Mouse (Mus musculus): ENCODE data around the gene Ift122.

DNA sequence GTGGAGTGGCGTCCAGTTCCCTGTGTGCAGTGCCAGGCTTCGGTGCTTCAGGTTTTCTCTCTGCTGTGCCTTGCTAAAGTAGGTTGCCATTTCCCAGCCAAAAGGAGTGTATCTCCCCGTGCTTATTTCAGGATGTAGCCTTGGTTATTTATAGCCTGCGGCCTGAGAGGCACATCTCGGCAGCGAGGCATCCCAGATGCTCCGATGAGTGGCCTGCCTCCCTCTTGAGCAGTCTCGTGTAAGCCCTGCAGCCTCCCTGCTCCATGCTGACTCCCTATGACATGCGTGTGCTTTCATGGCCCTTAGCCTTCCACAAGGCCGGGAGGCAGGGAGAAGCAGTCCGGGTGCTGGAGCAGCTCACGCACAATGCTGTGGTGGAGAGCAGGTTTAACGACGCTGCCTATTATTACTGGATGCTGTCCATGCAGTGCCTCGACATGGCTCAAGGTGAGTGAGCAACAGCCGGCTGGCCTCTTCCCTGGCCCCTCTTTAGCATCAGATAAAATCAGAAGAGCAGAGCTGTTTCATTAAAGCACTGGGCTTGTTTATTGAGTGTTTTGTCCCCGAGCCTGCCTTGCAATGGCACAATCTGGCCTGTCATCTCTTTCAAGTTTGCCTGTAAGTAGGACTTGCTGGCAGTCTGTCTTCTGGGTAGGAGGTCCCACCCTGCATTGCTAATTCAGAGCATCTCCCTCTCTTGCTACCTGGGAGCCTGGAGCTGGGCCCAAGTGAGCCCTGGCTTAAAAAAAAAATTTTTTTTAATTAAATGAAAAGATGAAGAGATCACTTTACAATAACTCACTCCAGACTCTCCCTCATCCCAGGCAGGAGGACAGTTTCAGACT lies 62.6 kb downstream of the Ift122 start:
- TF ChIP-seq ZNF384 (IDR thresholded peaks at IDR 0.05; ENCODE audit: low read depth, low read length) (no peak), SIN3A (IDR thresholded peaks at IDR 0.05; ENCODE audit: low read length) (no peak), CTCF (conservative IDR thresholded peaks at IDR 0.05 in 1 of 2, IDR thresholded peaks at IDR 0.05 in 1 of 2; ENCODE audit: low read depth in 2 of 2, low read length in 2 of 2) (no peak)
